ENCODE assay signal across 19 mouse cellular contexts in genomic region chr16:8655599-8655998, GRCm38 (mm10). TPM values are rescaled to one million over a fixed set of nuclear protein-coding genes. Genes with fewer than 3 reads are reported as not detected.
DNase-seq lines count a peak whose midpoint lies in the region; ATAC-seq and TF ChIP-seq lines count a peak whose summit lies in the region.
"Had no signal": no experiment of that assay in that cellular context is flagged by ENCODE, and none has a peak within 500 bp of the region (broad histone marks: within the 10 kb centered on the region; RNA-seq: fewer than 3 reads in every experiment).

No protein-coding gene starts in this region.

- no peak for DNase-seq in kidney, adult 2 months
- peak; percentile 44 for DNase-seq in MEL (ENCODE audit: low read depth, low spot score)
- DNase-seq in lung, postnatal 0 days (ENCODE audit: low spot score) = peak; percentile 30
- DNase-seq in layer of hippocampus, adult 2 months (ENCODE audit: low spot score in 2 of 2) = no peak
- no peak for DNase-seq in testis, postnatal 10 days (ENCODE audit: low spot score)
- no peak for DNase-seq in layer of hippocampus, postnatal 25 days (ENCODE audit: extremely low spot score in 1 of 2, low spot score in 1 of 2)
- DNase-seq: cerebellum, adult 9-10 months; heart, adult 18-20 months; heart, postnatal 36 days; kidney, adult 8-10 months; right cerebral cortex, postnatal 4 days had no signal

- no peaks in the 10 kb centered on the region for H3K36me3 ChIP-seq in kidney, adult 2 months (ENCODE audit: control insufficient read depth, insufficient read depth, low read length)
- peaks cover 69% of the 10 kb centered on the region for H3K36me3 ChIP-seq in kidney, embryonic 14.5 days (ENCODE audit: control insufficient read depth, insufficient read depth, low read length)
- H3K36me3 ChIP-seq in MEL (ENCODE audit: control insufficient read depth in 1 of 2, insufficient read depth in 2 of 2, low read length in 2 of 2) = peaks cover 0 to 3% of the 10 kb centered on the region in 2 experiments; a peak in 2 of 4 replicates
- peaks cover 32% of the 10 kb centered on the region for H3K36me3 ChIP-seq in lung, postnatal 0 days (ENCODE audit: insufficient read depth, low read length)

- no peak for ATAC-seq in kidney, embryonic 14.5 days (ENCODE audit: low FRiP score, low TSS enrichment)
- peak; percentile 26; the same call in 1 of the 2 replicates for ATAC-seq in granulocyte monocyte progenitor cell, adult 5-6 weeks (replicated peaks; ENCODE audit: poor library complexity, severe bottlenecking)
- peak; percentile 60 for ATAC-seq in lung, postnatal 0 days

- H3K27me3 ChIP-seq in kidney, adult 2 months (replicated peaks; ENCODE audit: control insufficient read depth, insufficient read depth, low read length) = no peaks in the 10 kb centered on the region
- no peaks in the 10 kb centered on the region for H3K27me3 ChIP-seq in kidney, embryonic 14.5 days (ENCODE audit: control insufficient read depth, insufficient read depth, low read length)
- no peaks in the 10 kb centered on the region for H3K27me3 ChIP-seq in MEL (ENCODE audit: control insufficient read depth in 1 of 2, insufficient read depth in 2 of 2, low read length in 2 of 2)
- no peaks in the 10 kb centered on the region for H3K27me3 ChIP-seq in lung, postnatal 0 days (replicated peaks; ENCODE audit: insufficient read depth, low read length)
- H3K27me3 ChIP-seq: forebrain, embryonic 12.5 days; limb, embryonic 12.5 days; midbrain, embryonic 12.5 days; neural tube, embryonic 13.5 days had no signal

- 83% methylated on average over 9 of the region's 9 CpGs for WGBS in kidney, adult 2 months
- 88% methylated on average over 9 of the region's 9 CpGs for WGBS in kidney, embryonic 14.5 days
- WGBS in lung, postnatal 0 days = 67% methylated on average over 9 of the region's 9 CpGs

- TF ChIP-seq EP300 in MEL (IDR thresholded peaks at IDR 0.05; ENCODE audit: low read depth in 1 of 2, low read length in 2 of 2) = no peak
- TF ChIP-seq EP300 in lung, postnatal 0 days (IDR thresholded peaks at IDR 0.05) = peak; percentile 35; the same call in 1 of the 2 replicates

- H3K9ac ChIP-seq in kidney, embryonic 14.5 days (ENCODE audit: low read depth, low read length) = no peak overlapping the region
- H3K9ac ChIP-seq in MEL (ENCODE audit: control insufficient read depth, low read depth, low read length, poor library complexity, severe bottlenecking) = no peak overlapping the region
- H3K9ac ChIP-seq in lung, postnatal 0 days (replicated peaks; ENCODE audit: low read depth) = no peak overlapping the region
- H3K9ac ChIP-seq: forebrain, embryonic 12.5 days; limb, embryonic 12.5 days; midbrain, embryonic 12.5 days; neural tube, embryonic 13.5 days had no signal

- no peak for TF ChIP-seq POLR2A in kidney, adult 2 months (IDR thresholded peaks at IDR 0.05; ENCODE audit: low read depth, low read length)
- no peak for TF ChIP-seq POLR2A in MEL (IDR thresholded peaks at IDR 0.05; ENCODE audit: control insufficient read depth in 1 of 2, insufficient read depth in 1 of 2, low read depth in 1 of 2, low read length in 2 of 2, poor library complexity in 1 of 2)

- no peak for TF ChIP-seq RAD21 in MEL (IDR thresholded peaks at IDR 0.05; ENCODE audit: low read depth, low read length)

- H3K9me3 ChIP-seq in kidney, embryonic 14.5 days (ENCODE audit: control insufficient read depth, low read length) = no peaks in the 10 kb centered on the region
- no peaks in the 10 kb centered on the region for H3K9me3 ChIP-seq in MEL (replicated peaks; ENCODE audit: insufficient read depth, low read length)
- H3K9me3 ChIP-seq in lung, postnatal 0 days (ENCODE audit: low read length) = no peaks in the 10 kb centered on the region
- H3K9me3 ChIP-seq: forebrain, embryonic 12.5 days; limb, embryonic 12.5 days; midbrain, embryonic 12.5 days; neural tube, embryonic 13.5 days had no signal

- H3K27ac ChIP-seq in kidney, adult 2 months (ENCODE audit: insufficient read depth, low read depth, low read length) = no peak overlapping the region
- H3K27ac ChIP-seq in kidney, embryonic 14.5 days (ENCODE audit: low read depth, low read length) = no peak overlapping the region
- H3K27ac ChIP-seq in MEL (ENCODE audit: control insufficient read depth, low read depth, low read length) = no peak overlapping the region
- H3K27ac ChIP-seq in lung, postnatal 0 days (ENCODE audit: low read length) = no peak overlapping the region
- no peak overlapping the region for H3K27ac ChIP-seq in layer of hippocampus, adult 2 months
- H3K27ac ChIP-seq: forebrain, embryonic 12.5 days; limb, embryonic 12.5 days; midbrain, embryonic 12.5 days; neural tube, embryonic 13.5 days had no signal

- no peak overlapping the region for H3K4me2 ChIP-seq in kidney, embryonic 14.5 days (replicated peaks; ENCODE audit: low read depth, low read length)
- no peak overlapping the region for H3K4me2 ChIP-seq in lung, postnatal 0 days (replicated peaks; ENCODE audit: low read depth, low read length)
- H3K4me2 ChIP-seq: forebrain, embryonic 12.5 days; limb, embryonic 12.5 days; midbrain, embryonic 12.5 days; neural tube, embryonic 13.5 days had no signal

- no peaks in the 10 kb centered on the region for H3K79me2 ChIP-seq in MEL (ENCODE audit: control insufficient read depth, insufficient read depth, low read length, poor library complexity)

- peaks cover 4% of the 10 kb centered on the region; the same call in 1 of the 2 replicates for H3K4me1 ChIP-seq in kidney, adult 2 months (ENCODE audit: control insufficient read depth, insufficient read depth, low read length)
- H3K4me1 ChIP-seq in kidney, embryonic 14.5 days (ENCODE audit: control insufficient read depth, insufficient read depth, low read length) = no peaks in the 10 kb centered on the region
- 0 out of 4 replicates have a peak, but pooled peaks cover 0 to 4% of the 10 kb centered on the region in 2 experiments for H3K4me1 ChIP-seq in MEL (ENCODE audit: control insufficient read depth in 1 of 2, insufficient read depth in 2 of 2, low read length in 2 of 2)
- H3K4me1 ChIP-seq in lung, postnatal 0 days (ENCODE audit: insufficient read depth, low read depth, low read length) = no peaks in the 10 kb centered on the region
- H3K4me1 ChIP-seq: forebrain, embryonic 12.5 days; limb, embryonic 12.5 days; midbrain, embryonic 12.5 days had no signal

- TF ChIP-seq CTCF in kidney, adult 2 months (conservative IDR thresholded peaks at IDR 0.05; ENCODE audit: insufficient read depth, insufficient read length, low read depth, low read length) = peak; percentile 21; the same call in 1 of the 2 replicates
- TF ChIP-seq CTCF in MEL (IDR thresholded peaks at IDR 0.05 in 2 of 3, conservative IDR thresholded peaks at IDR 0.05 in 1 of 3; ENCODE audit: control insufficient read depth in 1 of 3, insufficient read depth in 1 of 3, low read depth in 2 of 3, low read length in 3 of 3, poor library complexity in 1 of 3, severe bottlenecking in 1 of 3) = peak in 1 of 3 experiments; percentile 9; a peak in 1 of 6 replicates
- peak; percentile 49 for TF ChIP-seq CTCF in lung, postnatal 0 days (IDR thresholded peaks at IDR 0.05)
- no peak; the same call in 1 of the 2 replicates for TF ChIP-seq CTCF in layer of hippocampus, adult 2 months (conservative IDR thresholded peaks at IDR 0.05)

- H3K4me3 ChIP-seq in kidney, adult 2 months (ENCODE audit: insufficient read depth, low read depth, low read length) = no peak overlapping the region
- H3K4me3 ChIP-seq in kidney, embryonic 14.5 days (ENCODE audit: low read length) = no peak overlapping the region
- H3K4me3 ChIP-seq in MEL (ENCODE audit: control insufficient read depth in 1 of 2, insufficient read depth in 1 of 2, low read depth in 2 of 2, low read length in 2 of 2) = no peak overlapping the region
- H3K4me3 ChIP-seq in lung, postnatal 0 days (ENCODE audit: low read depth, low read length) = no peak overlapping the region
- H3K4me3 ChIP-seq in layer of hippocampus, adult 2 months = no peak overlapping the region
- H3K4me3 ChIP-seq: forebrain, embryonic 12.5 days; limb, embryonic 12.5 days; midbrain, embryonic 12.5 days; neural tube, embryonic 13.5 days had no signal

RNA-seq across cellular contexts. Expression of gene Carhsp1, which starts 16.4 kb away (rescaled TPM):
- polyA plus RNA-seq in kidney, adult 2 months (2012; rRNA removed) = 55.0 and 56.1 TPM in 2 replicates
- 23.1 and 45.2 TPM in 2 replicates for polyA plus RNA-seq in kidney, embryonic 14.5 days (2014; fragmentation: Nextera tagmentation; extraction: Ambion mirVana)
- 19.5 and 21.4 TPM in 2 replicates for total RNA-seq in MEL (2012; rRNA removed)
- 10 to 100 TPM in 1 of 2 experiments, not detected in 1; 28.0 TPM for polyA plus RNA-seq in MEL (2012; ENCODE audit: insufficient read depth in 1 of 2, insufficient read length in 2 of 2, low read depth in 1 of 2, low replicate concordance in 2 of 2, missing spikeins in 1 of 2)
- total RNA-seq in granulocyte monocyte progenitor cell, adult 5-6 weeks (2014; fragmentation: Nextera tagmentation) = 4.0 and 9.1 TPM in 2 replicates
- 3.9 and 6.2 TPM in 2 replicates for total RNA-seq in granulocyte monocyte progenitor cell, adult 5-6 weeks (2017)
- 86.9 and 97.1 TPM in 2 replicates for polyA plus RNA-seq in lung, postnatal 0 days (2015; fragmentation: Nextera tagmentation; extraction: Ambion mirVana)
- total RNA-seq in layer of hippocampus, adult 2 months (2021) = 10 to 100 TPM; 22.1 to 22.4 TPM
- 10 to 100 TPM; 24.0 to 27.4 TPM for total RNA-seq in layer of hippocampus, postnatal 25 days (2021)

RNA-seq across cellular contexts. Expression of gene Tmem186, which starts 18.1 kb away (rescaled TPM):
- polyA plus RNA-seq in kidney, adult 2 months (2012; rRNA removed) = 13.4 and 13.8 TPM in 2 replicates
- polyA plus RNA-seq in kidney, embryonic 14.5 days (2014; fragmentation: Nextera tagmentation; extraction: Ambion mirVana) = 11.0 and 13.7 TPM in 2 replicates
- 18.4 and 22.5 TPM in 2 replicates for total RNA-seq in MEL (2012; rRNA removed)
- polyA plus RNA-seq in MEL (2012; ENCODE audit: insufficient read depth in 1 of 2, insufficient read length in 2 of 2, low read depth in 1 of 2, low replicate concordance in 2 of 2, missing spikeins in 1 of 2) = 10 to 100 TPM; 18.9 to 99.9 TPM
- total RNA-seq in granulocyte monocyte progenitor cell, adult 5-6 weeks (2014; fragmentation: Nextera tagmentation) = 9.1 and 10.4 TPM in 2 replicates
- total RNA-seq in granulocyte monocyte progenitor cell, adult 5-6 weeks (2017) = 13.9 and 21.9 TPM in 2 replicates
- 8.2 and 8.7 TPM in 2 replicates for polyA plus RNA-seq in lung, postnatal 0 days (2015; fragmentation: Nextera tagmentation; extraction: Ambion mirVana)
- 10 to 100 TPM; 12.4 to 13.4 TPM for total RNA-seq in layer of hippocampus, adult 2 months (2021)
- 10 to 100 TPM; 11.4 to 11.6 TPM for total RNA-seq in layer of hippocampus, postnatal 25 days (2021)

RNA-seq across cellular contexts. Expression of gene Pmm2, which starts 18.1 kb away (rescaled TPM):
- polyA plus RNA-seq in kidney, adult 2 months (2012; rRNA removed) = 64.2 and 66.6 TPM in 2 replicates
- 44.5 and 59.4 TPM in 2 replicates for polyA plus RNA-seq in kidney, embryonic 14.5 days (2014; fragmentation: Nextera tagmentation; extraction: Ambion mirVana)
- 44.5 and 53.4 TPM in 2 replicates for total RNA-seq in MEL (2012; rRNA removed)
- 10 to 100 TPM in 1 of 2 experiments, not detected in 1; 96.0 TPM for polyA plus RNA-seq in MEL (2012; ENCODE audit: insufficient read depth in 1 of 2, insufficient read length in 2 of 2, low read depth in 1 of 2, low replicate concordance in 2 of 2, missing spikeins in 1 of 2)
- total RNA-seq in granulocyte monocyte progenitor cell, adult 5-6 weeks (2014; fragmentation: Nextera tagmentation) = 59.0 and 70.4 TPM in 2 replicates
- 45.5 and 59.1 TPM in 2 replicates for total RNA-seq in granulocyte monocyte progenitor cell, adult 5-6 weeks (2017)
- polyA plus RNA-seq in lung, postnatal 0 days (2015; fragmentation: Nextera tagmentation; extraction: Ambion mirVana) = 38.0 and 40.2 TPM in 2 replicates
- 10 to 100 TPM; 34.9 to 35.9 TPM for total RNA-seq in layer of hippocampus, adult 2 months (2021)
- total RNA-seq in layer of hippocampus, postnatal 25 days (2021) = 10 to 100 TPM; 27.1 to 35.4 TPM

RNA-seq across cellular contexts. Expression of gene Gm5767, which starts 25.0 kb away (rescaled TPM):
- polyA plus RNA-seq in kidney, adult 2 months (2012; rRNA removed) = 0.56 and 0.64 TPM in 2 replicates
- not detected in 2 replicates for polyA plus RNA-seq in kidney, embryonic 14.5 days (2014; fragmentation: Nextera tagmentation; extraction: Ambion mirVana)
- not detected in 2 replicates for total RNA-seq in MEL (2012; rRNA removed)
- not detected for polyA plus RNA-seq in MEL (2012; ENCODE audit: insufficient read depth in 1 of 2, insufficient read length in 2 of 2, low read depth in 1 of 2, low replicate concordance in 2 of 2, missing spikeins in 1 of 2)
- not detected in 2 replicates for total RNA-seq in granulocyte monocyte progenitor cell, adult 5-6 weeks (2014; fragmentation: Nextera tagmentation)
- total RNA-seq in granulocyte monocyte progenitor cell, adult 5-6 weeks (2017) = not detected in 2 replicates
- polyA plus RNA-seq in lung, postnatal 0 days (2015; fragmentation: Nextera tagmentation; extraction: Ambion mirVana) = not detected in 2 replicates
- not detected for total RNA-seq in layer of hippocampus, adult 2 months (2021)
- total RNA-seq in layer of hippocampus, postnatal 25 days (2021) = not detected
- total RNA-seq: heart, adult 18-20 months; heart, postnatal 36 days; layer of hippocampus, adult 8-10 months had no signal
- polyA plus RNA-seq: forebrain, embryonic 12.5 days; limb, embryonic 12.5 days; midbrain, embryonic 12.5 days; neural tube, embryonic 13.5 days; stomach, embryonic 16.5 days had no signal

Comparison
In these comparisons a context has a peak if more than half of its experiments do, and no peak if none do; other contexts are left out.
1. DNase-seq: peak in MEL (single experiment) and lung, postnatal 0 days (single experiment); none in kidney, adult 2 months (single experiment), layer of hippocampus, adult 2 months (0 of 2), testis, postnatal 10 days (single experiment) and layer of hippocampus, postnatal 25 days (0 of 2).